Mouse (Mus musculus) forebrain, embryonic 13.5 days (tissue): ENCODE measurements around the gene Tmem88b. TPM values are rescaled to one million over a fixed set of nuclear protein-coding genes. Genes with fewer than 3 reads are reported as not detected.

ENCODE experiments used
- ATAC-seq: fragments of 200-750 bp; cut with Nextera tagmentation; 2 replicates; pipeline ENCODE4 v1.8.0; 2017
- H3K27ac ChIP-seq: fragments of 300-500 bp; sonication (generic); 2 replicates; pipeline ENCODE4 v1.5.1; 2015; ENCODE audit warnings: inconsistent platforms, mild to moderate bottlenecking, moderate library complexity
- H3K27me3 ChIP-seq: fragments of 300-500 bp; sonication (generic); 2 replicates; pipeline ENCODE4 v1.6.1; 2015; ENCODE audit warnings: mild to moderate bottlenecking, inconsistent platforms
- H3K36me3 ChIP-seq: fragments of 300-500 bp; sonication (generic); 2 replicates; pipeline ENCODE4 v1.6.1; 2015; ENCODE audit warnings: mild to moderate bottlenecking, inconsistent platforms; ENCODE audit not compliant: poor library complexity, severe bottlenecking
- H3K4me1 ChIP-seq: fragments of 300-500 bp; sonication (generic); 2 replicates; pipeline ENCODE4 v1.6.1; 2015; ENCODE audit warnings: inconsistent platforms
- H3K4me2 ChIP-seq: fragments of 300-500 bp; sonication (generic); 2 replicates; pipeline ENCODE4 v1.6.1; 2015; ENCODE audit warnings: inconsistent platforms, mild to moderate bottlenecking, moderate library complexity
- H3K4me3 ChIP-seq: fragments of 300-500 bp; sonication (generic); 2 replicates; pipeline ENCODE4 v1.5.1; 2015; ENCODE audit warnings: mild to moderate bottlenecking, inconsistent platforms
- H3K9ac ChIP-seq: fragments of 300-500 bp; sonication (generic); 2 replicates; pipeline ENCODE4 v1.6.1; 2015; ENCODE audit warnings: mild to moderate bottlenecking, inconsistent platforms
- H3K9me3 ChIP-seq: fragments of 300-500 bp; sonication (generic); replicated peaks from 2 replicates; pipeline ENCODE4 v1.6.1; 2016; ENCODE audit warnings: inconsistent platforms
- WGBS: fragments of 180-500 bp; shearing (Covaris S2); methylation state at CpG from one replicate; pipeline ENCODE4 v1.1.7; 2015; 5-methylcytosine and 5-hydroxymethylcytosine counted together
- microRNA-seq: library from miRNA; unstranded; fragments of <30 nt; microRNA quantifications from one replicate; pipeline ENCODE4, GENCODE M21; 2016
- polyA plus RNA-seq: library from polyadenylated mRNA; unstranded; fragments of >200 nt; fragmentation: Nextera tagmentation; extraction: Ambion mirVana; gene quantifications from 2 replicates; pipeline ENCODE4 v1.2.1, GENCODE M21; 2015

Gene Tmem88b
- polyA plus RNA-seq, 1 experiment from 2014 or later = 0.45 TPM

DNA sequence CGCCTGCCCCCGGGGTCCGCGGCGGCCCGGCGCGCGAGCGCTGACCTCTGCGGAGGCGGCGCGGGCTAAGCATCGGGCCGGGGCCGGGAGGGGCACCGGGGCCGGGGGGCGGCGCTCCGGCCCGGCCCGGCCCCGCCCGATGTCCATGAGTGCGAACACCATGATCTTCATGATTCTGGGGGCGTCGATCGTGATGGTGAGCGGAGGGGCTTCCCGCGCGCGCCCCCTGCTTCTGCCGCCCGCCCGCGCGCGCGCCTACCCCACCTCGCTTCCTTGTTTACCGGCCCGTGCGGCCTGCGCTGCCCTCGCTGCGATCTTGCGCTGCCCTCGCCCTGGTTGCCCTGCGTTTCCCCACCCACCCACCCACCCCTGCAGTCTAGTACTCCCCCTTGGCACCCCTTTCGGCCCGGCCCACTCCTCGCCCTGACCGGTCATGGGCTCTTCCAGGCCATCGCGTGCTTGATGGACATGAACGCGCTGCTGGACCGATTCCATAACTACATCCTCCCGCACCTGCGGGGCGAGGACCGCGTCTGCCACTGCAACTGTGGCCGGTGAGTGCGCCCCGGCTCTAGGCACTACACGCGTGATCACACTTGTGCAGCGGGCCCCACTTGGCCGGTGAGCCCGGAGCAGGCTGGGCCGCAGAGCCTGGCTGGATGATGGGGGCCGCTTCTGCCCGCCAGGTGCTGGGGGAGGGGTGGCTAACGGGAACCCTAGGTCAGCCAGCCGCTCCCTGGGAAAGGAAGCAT is 50.5 kb downstream of the Tmem88b start:
- Histone ChIP-seq H3K9ac (peak overlapping the region; percentile 95), H3K4me3 (peak overlapping the region; percentile 83), H3K4me2 (peak overlapping the region; percentile 93), H3K27ac (peak overlapping the region; percentile 91), H3K4me1 (peaks cover 22% of the 10 kb centered on the region), H3K27me3 (no peaks in the 10 kb centered on the region), H3K36me3 (peaks cover 52% of the 10 kb centered on the region), H3K9me3 (no peaks in the 10 kb centered on the region)
- peak; percentile 60 for ATAC-seq
- under 1% methylated on average over 43 of the region's 79 CpGs for WGBS

GRCm38 (mm10) chr4:155734350-155734941 is 51.2 kb downstream of the Tmem88b start, which contains the start of gene Tmem240:
Gene Tmem240, plus strand, starts transcription at chr4:155734800.
- H3K4me1 ChIP-seq = peaks cover 22% of the 10 kb centered on the region
- H3K36me3 ChIP-seq = peaks cover 45% of the 10 kb centered on the region
- peak within 1 kb of the TSS; percentile 95 for H3K9ac ChIP-seq
- peak; percentile 93 for ATAC-seq
- no peaks in the 10 kb centered on the region for H3K9me3 ChIP-seq
- WGBS = under 1% methylated on average over 20 of the region's 35 CpGs
- peak within 1 kb of the TSS; percentile 91 for H3K27ac ChIP-seq
- peak within 1 kb of the TSS; percentile 93 for H3K4me2 ChIP-seq
- peak within 1 kb of the TSS; percentile 83 for H3K4me3 ChIP-seq
- no peaks in the 10 kb centered on the region for H3K27me3 ChIP-seq

DNA sequence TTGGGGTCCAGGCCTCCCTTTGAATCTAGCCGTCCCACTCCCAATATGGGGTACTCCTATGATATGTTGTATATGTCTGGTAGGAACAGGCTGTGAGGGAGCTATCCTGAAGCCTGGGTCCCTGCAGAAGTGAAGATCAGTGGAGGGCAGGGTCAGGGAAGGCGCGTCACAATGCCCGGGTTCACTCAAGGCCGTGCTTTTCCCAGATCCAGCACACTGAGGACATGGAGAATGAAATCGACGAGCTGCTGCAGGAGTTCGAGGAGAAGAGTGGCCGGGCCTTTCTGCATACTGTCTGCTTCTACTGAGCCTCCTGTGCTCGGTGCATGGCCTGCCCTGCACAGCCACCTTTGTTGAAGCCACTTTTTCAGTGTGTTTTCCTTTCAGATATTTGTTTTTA is 52.4 kb downstream of the Tmem88b start:
- Histone ChIP-seq H3K4me2 (no peak overlapping the region), H3K27ac (no peak overlapping the region)

More for the DNA sequence above, 52.4 kb downstream of the Tmem88b start:
- H3K4me1 ChIP-seq = peaks cover 23% of the 10 kb centered on the region
- WGBS = 86% methylated on average over 10 of the region's 10 CpGs
- no peaks in the 10 kb centered on the region for H3K27me3 ChIP-seq
- H3K9me3 ChIP-seq = no peaks in the 10 kb centered on the region
- H3K9ac ChIP-seq = no peak overlapping the region
- no peak for ATAC-seq
- no peak overlapping the region for H3K4me3 ChIP-seq
- H3K36me3 ChIP-seq = peaks cover 37% of the 10 kb centered on the region

Small RNA genes within 50 kb of the gene (microRNA-seq; reads per million reads assigned to microRNA genes)
- gene Gm27743 = not detected

Other genes with a start within 250 kb of the Tmem88b start
- gene Nadk, start 223.5 kb downstream of the Tmem88b start, polyA plus RNA-seq = 88.7 and 91.9 TPM in 2 replicates
- gene Slc35e2, start 184.5 kb downstream of the Tmem88b start, polyA plus RNA-seq = 10.6 and 10.7 TPM in 2 replicates
- 75.5 and 77.9 TPM in 2 replicates for gene Cdk11b, start 161.0 kb downstream of the Tmem88b start, polyA plus RNA-seq
- not detected in 2 replicates for gene Gm10563, start 140.5 kb downstream of the Tmem88b start, polyA plus RNA-seq
- 1.6 and 2.1 TPM in 2 replicates for gene Mmp23, start 132.5 kb downstream of the Tmem88b start, polyA plus RNA-seq
- 29.8 and 35.2 TPM in 2 replicates for gene Mib2, start 116.7 kb downstream of the Tmem88b start, polyA plus RNA-seq
- 1.9 and 2.3 TPM in 2 replicates for gene Fndc10, start 91.5 kb downstream of the Tmem88b start, polyA plus RNA-seq
- gene Ssu72, start 81.1 kb downstream of the Tmem88b start, polyA plus RNA-seq = 160 and 162 TPM in 2 replicates
- gene Tmem240, start 51.1 kb downstream of the Tmem88b start, polyA plus RNA-seq = 1.9 and 2.4 TPM in 2 replicates
- gene Atad3a, start 24.8 kb downstream of the Tmem88b start, polyA plus RNA-seq = 79.2 and 93.3 TPM in 2 replicates
- gene Vwa1, start 11.2 kb downstream of the Tmem88b start, polyA plus RNA-seq = 15.1 and 15.3 TPM in 2 replicates
- gene Ankrd65, start 4.6 kb upstream of the Tmem88b start, polyA plus RNA-seq = 0.18 TPM in 1 of 2 replicates, not detected in the other
- 251 and 266 TPM in 2 replicates for gene Mrpl20, start 17.0 kb upstream of the Tmem88b start, polyA plus RNA-seq
- 166 and 179 TPM in 2 replicates for gene Ccnl2, start 26.6 kb upstream of the Tmem88b start, polyA plus RNA-seq
- gene Aurkaip1, start 45.4 kb upstream of the Tmem88b start, polyA plus RNA-seq = 147 and 151 TPM in 2 replicates
- 15.6 and 17.1 TPM in 2 replicates for gene Mxra8, start 53.8 kb upstream of the Tmem88b start, polyA plus RNA-seq
- 7.2 and 7.6 TPM in 2 replicates for gene Dvl1, start 61.5 kb upstream of the Tmem88b start, polyA plus RNA-seq
- gene Tas1r3, start 77.5 kb upstream of the Tmem88b start, polyA plus RNA-seq = 0.58 and 0.72 TPM in 2 replicates
- 19.1 and 22.3 TPM in 2 replicates for gene Cptp, start 83.6 kb upstream of the Tmem88b start, polyA plus RNA-seq
- 96.2 and 106 TPM in 2 replicates for gene Ints11, start 83.7 kb upstream of the Tmem88b start, polyA plus RNA-seq
- gene Pusl1, start 105.9 kb upstream of the Tmem88b start, polyA plus RNA-seq = 46.5 and 54.2 TPM in 2 replicates
- 51.0 and 56.7 TPM in 2 replicates for gene Acap3, start 105.9 kb upstream of the Tmem88b start, polyA plus RNA-seq
- 131 and 136 TPM in 2 replicates for gene Ube2j2, start 158.0 kb upstream of the Tmem88b start, polyA plus RNA-seq
- 7.0 and 10.1 TPM in 2 replicates for gene C1qtnf12, start 176.4 kb upstream of the Tmem88b start, polyA plus RNA-seq
- gene B3galt6, start 206.8 kb upstream of the Tmem88b start, polyA plus RNA-seq = 21.0 and 21.8 TPM in 2 replicates
- 113 and 118 TPM in 2 replicates for gene Sdf4, start 207.0 kb upstream of the Tmem88b start, polyA plus RNA-seq
- 0.63 and 1.1 TPM in 2 replicates for gene Tnfrsf4, start 228.0 kb upstream of the Tmem88b start, polyA plus RNA-seq
- 0.83 and 0.98 TPM in 2 replicates for gene Tnfrsf18, start 240.3 kb upstream of the Tmem88b start, polyA plus RNA-seq